In genomic region chr9:111575889-111576288, GRCm38 (mm10) we compare ENCODE assay signal across 17 mouse cellular contexts.
"Had no signal": no experiment of that assay in that cellular context is flagged by ENCODE, and none has a peak within 500 bp of the region (broad histone marks: within the 10 kb centered on the region; RNA-seq: fewer than 3 reads in every experiment).

No protein-coding gene starts in this region.

- H3K27me3 ChIP-seq: lung, embryonic 15.5 days; megakaryocyte, embryonic 14.5 days; midbrain, embryonic 13.5 days; midbrain, embryonic 15.5 days; neural tube, embryonic 12.5 days; stomach, embryonic 15.5 days had no signal

- H3K4me2 ChIP-seq: lung, embryonic 15.5 days; midbrain, embryonic 11.5 days; midbrain, embryonic 13.5 days; midbrain, embryonic 15.5 days; neural tube, embryonic 12.5 days; stomach, embryonic 15.5 days had no signal

- H3K4me1 ChIP-seq: lung, embryonic 15.5 days; megakaryocyte, embryonic 14.5 days; neural tube, embryonic 12.5 days; stomach, embryonic 15.5 days had no signal

- DNase-seq: liver, postnatal 0 days; lung, adult 2 months; lung, postnatal 14 days; lung, postnatal 36 days; right cerebral cortex, postnatal 14 days; thymus, postnatal 25 days; thymus, postnatal 4 days had no signal

- H3K9me3 ChIP-seq: lung, embryonic 15.5 days; midbrain, embryonic 13.5 days; midbrain, embryonic 15.5 days; neural tube, embryonic 12.5 days; stomach, embryonic 15.5 days had no signal

- H3K27ac ChIP-seq: lung, embryonic 15.5 days; macrophage; midbrain, embryonic 13.5 days; midbrain, embryonic 15.5 days; neural tube, embryonic 12.5 days; stomach, embryonic 15.5 days; stomach, postnatal 0 days had no signal

- ATAC-seq: liver, postnatal 0 days; lung, postnatal 0 days; midbrain, embryonic 13.5 days; midbrain, embryonic 15.5 days had no signal

- H3K36me3 ChIP-seq: lung, embryonic 15.5 days; midbrain, embryonic 13.5 days; midbrain, embryonic 15.5 days; neural tube, embryonic 12.5 days; stomach, embryonic 15.5 days had no signal

- H3K9ac ChIP-seq: liver, postnatal 0 days; lung, embryonic 15.5 days; midbrain, embryonic 13.5 days; midbrain, embryonic 15.5 days; neural tube, embryonic 12.5 days; stomach, embryonic 15.5 days had no signal

- H3K4me3 ChIP-seq: lung, embryonic 15.5 days; megakaryocyte, embryonic 14.5 days; midbrain, embryonic 13.5 days; midbrain, embryonic 15.5 days; neural tube, embryonic 12.5 days; stomach, embryonic 15.5 days had no signal
